Mouse (Mus musculus): ENCODE data around the gene Myb. TPM values are rescaled to one million over a fixed set of nuclear protein-coding genes. Genes with fewer than 3 reads are reported as not detected.
A peak's percentile ranks its signal among the peaks of the same experiment; 100 is the strongest.
"Not testable (repeated sequence)": the region's sequence is repeated elsewhere in the genome, so short reads cannot be mapped to it uniquely, and the experiment has no call there.

Myb gene
- polyA plus RNA-seq, 1 experiment from 2014 or later, result 7.5 TPM

DNA sequence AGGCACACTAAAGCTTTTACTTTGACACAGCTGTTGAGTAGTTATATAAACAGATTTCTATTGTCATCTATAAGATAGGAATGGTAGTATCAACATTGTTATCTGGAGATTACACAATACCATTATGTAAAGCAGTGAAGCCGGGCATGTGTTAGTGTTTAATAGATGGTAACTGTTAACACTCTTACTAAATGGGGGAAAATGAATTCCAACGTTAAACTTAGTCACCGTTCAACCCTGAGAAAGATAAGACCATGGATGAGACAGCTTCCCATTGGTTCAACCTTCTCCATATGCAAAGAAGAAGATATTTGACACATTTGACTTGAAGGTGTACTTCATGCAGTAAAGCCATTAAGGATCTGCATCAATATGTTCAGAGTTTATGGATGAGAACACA is 5.9 kb downstream of the Myb start:
- Histone ChIP-seq H3K9me3 (no peaks in the 10 kb centered on the region), H3K4me3 (replicated peaks) (no peak overlapping the region), H3K36me3 (peaks cover 25% of the 10 kb centered on the region), H3K27ac (no peak overlapping the region), H3K27me3 (peaks cover 21% of the 10 kb centered on the region), H3K9ac (replicated peaks) (no peak overlapping the region), H3K4me1 (replicated peaks) (peaks cover 17% of the 10 kb centered on the region), H3K4me2 (no peak overlapping the region)
- WGBS, result 89% methylated on average over 3 of the region's 3 CpGs
- ATAC-seq (ENCODE audit: insufficient number of reproducible peaks, insufficient read depth, low FRiP score, low TSS enrichment, low read depth), result no peak

DNA sequence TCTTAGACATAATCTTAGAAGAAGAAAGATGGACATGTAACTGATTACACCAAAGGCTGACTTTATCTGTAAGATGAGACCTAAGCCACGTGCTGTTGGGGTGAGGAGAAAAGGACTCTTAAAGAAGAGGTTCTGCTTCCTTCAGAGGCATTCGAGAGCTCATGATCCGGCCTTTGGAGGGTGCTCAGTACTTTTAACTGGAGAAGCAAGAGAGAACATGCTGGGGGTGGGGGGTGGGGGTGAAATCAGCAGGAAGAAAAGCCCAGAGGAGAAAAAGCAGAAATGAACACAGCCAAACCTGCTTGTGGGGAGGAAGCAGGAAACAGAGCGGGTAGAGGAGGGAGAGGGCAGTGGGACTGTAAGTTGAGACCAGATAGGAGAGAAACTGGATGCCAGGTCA is 7.4 kb downstream of the Myb start:
- Histone ChIP-seq H3K4me1 (replicated peaks) (peaks cover 7% of the 10 kb centered on the region; the same call in 1 of the 2 replicates), H3K4me3 (replicated peaks) (no peak overlapping the region), H3K9ac (replicated peaks) (no peak overlapping the region), H3K9me3 (no peaks in the 10 kb centered on the region), H3K36me3 (peaks cover 31% of the 10 kb centered on the region), H3K27me3 (peaks cover 7% of the 10 kb centered on the region), H3K4me2 (no peak overlapping the region), H3K27ac (no peak overlapping the region)
- 80% methylated on average over 4 of the region's 4 CpGs for WGBS
- ATAC-seq (ENCODE audit: insufficient number of reproducible peaks, insufficient read depth, low FRiP score, low TSS enrichment, low read depth), result no peak

DNA sequence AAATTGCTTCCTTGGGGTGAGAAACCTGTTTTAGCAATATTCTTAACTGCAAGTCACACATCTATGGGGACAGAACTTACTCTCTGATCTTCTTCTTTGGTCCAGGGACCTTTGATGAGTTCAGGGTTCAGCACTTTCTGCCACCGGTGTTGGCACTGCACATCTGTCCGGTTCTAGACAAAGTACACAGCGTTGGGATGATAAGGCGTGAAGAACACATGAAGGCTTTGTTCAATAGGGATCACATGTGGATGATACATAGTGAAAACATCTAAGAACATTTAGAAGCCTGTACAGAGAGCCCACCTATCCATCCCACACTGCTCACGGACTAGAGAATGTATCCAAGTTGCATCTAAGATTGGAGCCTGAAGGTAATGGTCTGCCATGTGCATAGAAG is 8.0 kb downstream of the Myb start:
- Histone ChIP-seq H3K27ac (no peak overlapping the region), H3K4me1 (replicated peaks) (peaks cover under 1% of the 10 kb centered on the region; the same call in 1 of the 2 replicates), H3K4me2 (no peak overlapping the region), H3K36me3 (peaks cover 36% of the 10 kb centered on the region), H3K4me3 (replicated peaks) (no peak overlapping the region), H3K9ac (replicated peaks) (no peak overlapping the region), H3K27me3 (peaks cover under 1% of the 10 kb centered on the region; the same call in 1 of the 2 replicates), H3K9me3 (no peaks in the 10 kb centered on the region)
- WGBS, result 95% methylated on average over 5 of the region's 5 CpGs
- ATAC-seq (ENCODE audit: insufficient number of reproducible peaks, insufficient read depth, low FRiP score, low TSS enrichment, low read depth), result no peak

DNA sequence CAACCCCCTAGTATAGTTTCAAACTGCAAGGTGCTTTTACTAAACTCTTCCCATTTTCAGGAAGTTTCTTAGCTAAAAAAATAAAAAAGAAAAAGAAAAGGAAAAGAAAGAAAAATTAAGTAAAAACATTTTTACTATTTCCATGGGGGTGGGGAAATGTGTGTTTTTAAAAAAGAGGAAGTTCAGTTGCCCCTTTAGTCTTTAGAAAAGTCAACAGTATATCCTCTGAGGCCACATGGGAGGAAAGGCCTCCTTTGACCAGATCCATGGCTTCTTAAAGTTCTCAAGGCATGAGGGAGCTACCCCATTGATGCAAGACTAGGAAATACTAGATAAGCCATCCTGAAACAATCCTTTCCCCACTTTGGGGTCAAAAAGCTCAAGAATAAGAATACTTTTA is 9.5 kb downstream of the Myb start:
- Histone ChIP-seq H3K27ac (no peak overlapping the region), H3K4me1 (replicated peaks) (no peaks in the 10 kb centered on the region), H3K4me3 (replicated peaks) (no peak overlapping the region), H3K9ac (replicated peaks) (no peak overlapping the region), H3K4me2 (no peak overlapping the region), H3K27me3 (no peaks in the 10 kb centered on the region), H3K36me3 (peaks cover 38% of the 10 kb centered on the region), H3K9me3 (no peaks in the 10 kb centered on the region)
- no peak for ATAC-seq (ENCODE audit: insufficient number of reproducible peaks, insufficient read depth, low FRiP score, low TSS enrichment, low read depth)

DNA sequence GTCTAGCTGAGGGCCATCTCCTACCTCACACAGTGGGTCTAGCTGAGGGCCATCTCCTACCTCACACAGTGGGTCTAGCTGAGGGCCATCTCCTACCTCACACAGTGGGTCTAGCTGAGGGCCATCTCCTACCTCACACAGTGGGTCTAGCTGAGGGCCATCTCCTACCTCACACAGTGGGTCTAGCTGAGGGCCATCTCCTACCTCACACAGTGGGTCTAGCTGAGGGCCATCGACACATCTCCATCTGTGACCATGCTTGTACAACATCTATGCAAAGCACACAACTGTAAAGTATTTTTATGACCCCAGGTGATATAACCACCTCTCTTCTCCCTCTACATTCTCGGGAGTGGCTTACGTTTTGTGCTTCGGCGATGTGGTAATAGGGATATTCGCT is 10.8 kb downstream of the Myb start:
- H3K27me3 ChIP-seq; H3K4me2 ChIP-seq; H3K4me3 ChIP-seq (replicated peaks); ATAC-seq (ENCODE audit: insufficient number of reproducible peaks, insufficient read depth, low FRiP score, low TSS enrichment, low read depth); H3K27ac ChIP-seq; H3K9ac ChIP-seq (replicated peaks); H3K4me1 ChIP-seq (replicated peaks); H3K9me3 ChIP-seq: not testable (repeated sequence)
- H3K36me3 ChIP-seq, result peaks cover 38% of the 10 kb centered on the region
- WGBS, result 93% methylated on average over 6 of the region's 6 CpGs

DNA sequence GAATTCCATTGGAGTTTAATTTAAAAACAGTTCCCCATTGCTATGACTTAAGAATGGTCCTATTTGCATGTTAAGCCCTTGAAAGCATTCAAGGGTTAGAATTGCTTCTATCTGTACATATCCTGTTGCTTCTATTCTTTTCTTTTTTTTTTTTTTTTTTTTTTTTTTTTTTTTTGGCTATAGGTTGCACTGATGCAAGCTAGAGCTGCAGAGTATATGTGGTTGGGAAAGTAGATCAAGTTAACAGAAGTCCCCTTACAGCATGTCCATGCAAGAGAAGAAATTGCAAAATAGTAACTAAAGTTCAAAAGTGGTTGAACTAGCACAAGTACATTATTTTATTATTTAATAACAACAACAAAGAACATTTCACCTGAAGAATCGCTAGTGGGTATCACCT is 14.1 kb downstream of the Myb start:
- Histone ChIP-seq H3K4me1 (replicated peaks) (0 out of 2 replicates have a peak, but pooled peaks cover 6% of the 10 kb centered on the region), H3K9me3 (no peaks in the 10 kb centered on the region), H3K27ac (no peak overlapping the region), H3K4me2 (no peak overlapping the region), H3K36me3 (peaks cover 26% of the 10 kb centered on the region; the same call in 1 of the 2 replicates), H3K9ac (replicated peaks) (no peak overlapping the region), H3K27me3 (no peaks in the 10 kb centered on the region), H3K4me3 (replicated peaks) (no peak overlapping the region)
- ATAC-seq (ENCODE audit: insufficient number of reproducible peaks, insufficient read depth, low FRiP score, low TSS enrichment, low read depth), result no peak
- WGBS, result 81% methylated on average over 1 of the region's 1 CpGs

DNA sequence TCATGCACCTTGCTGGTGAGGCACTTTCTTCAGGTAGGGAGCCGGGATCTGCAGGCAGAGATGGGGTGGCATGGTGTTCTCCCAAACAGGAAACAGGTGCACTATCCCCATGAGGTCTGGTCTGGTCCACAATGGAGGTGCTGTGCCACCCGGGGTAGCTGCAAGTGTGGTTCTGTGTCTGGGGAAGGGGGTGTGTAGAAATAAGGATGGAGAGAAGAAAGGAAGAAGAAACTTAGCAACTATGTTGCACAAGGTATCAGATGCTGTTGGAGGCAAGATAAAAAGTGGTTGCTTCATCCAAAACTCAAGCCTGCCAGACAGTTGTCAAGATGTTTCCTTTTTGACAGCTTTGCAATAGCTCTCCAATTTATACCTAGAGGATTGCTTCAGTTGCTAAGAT is 14.5 kb downstream of the Myb start:
- H3K4me3 ChIP-seq (replicated peaks), result no peak overlapping the region
- H3K4me2 ChIP-seq, result no peak overlapping the region
- no peaks in the 10 kb centered on the region for H3K27me3 ChIP-seq
- H3K9ac ChIP-seq (replicated peaks), result no peak overlapping the region
- no peak for ATAC-seq (ENCODE audit: insufficient number of reproducible peaks, insufficient read depth, low FRiP score, low TSS enrichment, low read depth)
- no peaks in the 10 kb centered on the region for H3K9me3 ChIP-seq
- WGBS, result 75% methylated on average over 2 of the region's 2 CpGs
- peaks cover 31% of the 10 kb centered on the region for H3K36me3 ChIP-seq
- H3K27ac ChIP-seq, result no peak overlapping the region
- 0 out of 2 replicates have a peak, but pooled peaks cover 6% of the 10 kb centered on the region for H3K4me1 ChIP-seq (replicated peaks)

DNA sequence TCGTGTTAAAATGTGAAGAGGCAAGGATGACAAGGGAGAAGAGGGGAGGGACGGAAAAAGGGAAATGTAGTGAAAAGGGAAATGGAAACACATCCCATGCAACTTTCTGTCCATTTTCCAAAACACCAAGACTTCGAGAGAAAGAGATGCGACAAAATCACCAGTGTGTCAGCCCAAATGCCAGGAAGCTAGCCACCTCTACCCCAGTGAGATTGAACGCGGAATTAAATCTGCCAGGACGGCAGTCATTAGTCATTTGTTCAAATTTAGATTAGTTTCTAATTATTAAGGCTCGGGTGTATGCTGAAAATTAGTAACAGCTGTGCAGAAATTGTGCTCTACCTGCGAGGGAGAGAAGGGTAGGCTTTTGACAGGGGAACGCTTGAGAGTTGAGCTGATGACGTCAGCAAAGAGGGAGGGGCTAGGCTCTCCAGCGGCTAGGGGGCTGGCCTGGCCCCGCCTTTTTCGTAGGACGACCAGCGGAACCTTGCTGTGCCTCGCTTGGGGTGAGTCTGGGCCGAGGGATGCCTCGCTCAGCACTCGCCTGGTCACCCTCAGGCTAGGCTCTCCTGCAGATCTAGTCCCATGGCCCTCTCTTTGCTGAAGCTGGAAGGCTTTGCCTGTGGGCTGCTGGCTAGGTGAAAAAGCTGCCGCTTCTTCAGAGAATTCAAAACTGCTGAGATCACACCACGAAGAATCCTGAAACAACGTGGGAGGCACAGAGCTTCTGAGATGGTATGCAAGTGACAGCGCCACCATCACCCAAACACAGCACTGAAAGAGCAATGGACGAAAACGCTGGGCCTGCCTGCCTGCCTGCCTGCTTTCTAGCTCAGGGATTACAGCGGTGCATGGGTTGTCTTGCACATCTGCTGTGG is 15.9 kb downstream of the Myb start:
- peak; percentile 87; the same call in 1 of the 2 replicates for ATAC-seq (ENCODE audit: insufficient number of reproducible peaks, insufficient read depth, low FRiP score, low TSS enrichment, low read depth)
- H3K4me3 ChIP-seq (replicated peaks), result peak overlapping the region; percentile 42
- 16% methylated on average over 27 of the region's 27 CpGs for WGBS

DNA sequence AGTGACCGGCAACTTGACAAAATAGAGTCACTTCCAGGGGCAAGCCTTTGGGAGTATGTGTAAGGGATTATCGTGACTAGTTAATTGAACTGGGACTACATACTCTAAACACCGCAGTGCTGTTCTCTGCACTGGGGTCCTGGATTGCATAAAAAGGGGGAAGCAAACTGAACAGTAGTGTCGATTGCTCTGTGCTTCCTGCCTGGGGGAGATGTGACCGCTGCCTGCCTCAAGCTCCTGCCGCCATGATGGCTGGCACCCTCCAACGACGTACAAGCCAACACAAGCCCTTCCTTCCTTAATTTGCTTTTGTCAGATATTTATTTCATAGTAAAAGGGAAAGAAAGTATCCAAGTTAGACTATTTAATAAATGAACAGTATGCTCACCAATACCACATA is 25.5 kb downstream of the Myb start:
- Histone ChIP-seq H3K4me2 (no peak overlapping the region), H3K9ac (replicated peaks) (no peak overlapping the region), H3K27ac (no peak overlapping the region), H3K4me1 (replicated peaks) (no peaks in the 10 kb centered on the region), H3K9me3 (peaks cover 8% of the 10 kb centered on the region; the same call in 1 of the 2 replicates), H3K27me3 (no peaks in the 10 kb centered on the region), H3K36me3 (peaks cover 31% of the 10 kb centered on the region), H3K4me3 (replicated peaks) (no peak overlapping the region)
- 91% methylated on average over 8 of the region's 8 CpGs for WGBS
- ATAC-seq (ENCODE audit: insufficient number of reproducible peaks, insufficient read depth, low FRiP score, low TSS enrichment, low read depth), result no peak

More for the DNA sequence above, 15.9 kb downstream of the Myb start:
- no peaks in the 10 kb centered on the region for H3K9me3 ChIP-seq
- H3K27ac ChIP-seq, result 0 out of 2 replicates have a peak overlapping the region, but pooled peaks have one; percentile 47
- peak overlapping the region; percentile 66 for H3K4me2 ChIP-seq
- H3K36me3 ChIP-seq, result peaks cover 36% of the 10 kb centered on the region
- H3K27me3 ChIP-seq, result no peaks in the 10 kb centered on the region
- 0 out of 2 replicates have a peak, but pooled peaks cover 6% of the 10 kb centered on the region for H3K4me1 ChIP-seq (replicated peaks)
- peak overlapping the region; percentile 59 for H3K9ac ChIP-seq (replicated peaks)

DNA sequence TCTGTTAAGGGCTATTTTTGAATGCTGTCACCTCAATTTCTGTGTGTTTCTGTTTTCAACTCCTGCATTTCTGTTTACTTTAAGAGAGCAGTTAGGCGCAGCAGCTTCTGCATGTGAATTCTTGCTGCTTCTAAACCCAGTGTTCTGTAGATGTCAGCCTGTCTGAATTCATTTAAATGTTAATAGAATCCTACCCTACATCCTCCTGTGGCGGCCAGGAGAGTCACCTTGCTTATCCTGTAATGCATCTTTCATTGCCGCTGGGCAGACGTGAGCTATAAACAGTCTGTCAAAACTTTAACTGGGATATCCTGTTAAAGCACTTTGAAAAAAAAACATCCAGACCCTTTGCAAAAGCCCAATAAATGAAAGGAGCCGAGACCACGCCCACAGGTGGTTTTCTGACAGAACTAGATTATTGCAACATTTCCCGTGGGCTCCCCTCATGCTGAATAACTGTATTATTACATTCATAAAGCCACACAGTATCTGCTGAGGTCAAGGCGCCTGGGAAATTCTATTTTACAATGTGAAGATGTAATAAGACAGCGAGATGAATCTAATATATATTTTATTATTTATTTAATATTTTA is 29.8 kb downstream of the Myb start:
- ATAC-seq (ENCODE audit: insufficient number of reproducible peaks, insufficient read depth, low FRiP score, low TSS enrichment, low read depth), result no peak
- Histone ChIP-seq H3K36me3 (peaks cover 6% of the 10 kb centered on the region; the same call in 1 of the 2 replicates), H3K27ac (no peak overlapping the region), H3K4me1 (replicated peaks) (no peaks in the 10 kb centered on the region), H3K9me3 (no peaks in the 10 kb centered on the region), H3K4me2 (no peak overlapping the region), H3K9ac (replicated peaks) (no peak overlapping the region), H3K4me3 (replicated peaks) (no peak overlapping the region), H3K27me3 (no peaks in the 10 kb centered on the region)
- WGBS, result 29% methylated on average over 9 of the region's 9 CpGs

DNA sequence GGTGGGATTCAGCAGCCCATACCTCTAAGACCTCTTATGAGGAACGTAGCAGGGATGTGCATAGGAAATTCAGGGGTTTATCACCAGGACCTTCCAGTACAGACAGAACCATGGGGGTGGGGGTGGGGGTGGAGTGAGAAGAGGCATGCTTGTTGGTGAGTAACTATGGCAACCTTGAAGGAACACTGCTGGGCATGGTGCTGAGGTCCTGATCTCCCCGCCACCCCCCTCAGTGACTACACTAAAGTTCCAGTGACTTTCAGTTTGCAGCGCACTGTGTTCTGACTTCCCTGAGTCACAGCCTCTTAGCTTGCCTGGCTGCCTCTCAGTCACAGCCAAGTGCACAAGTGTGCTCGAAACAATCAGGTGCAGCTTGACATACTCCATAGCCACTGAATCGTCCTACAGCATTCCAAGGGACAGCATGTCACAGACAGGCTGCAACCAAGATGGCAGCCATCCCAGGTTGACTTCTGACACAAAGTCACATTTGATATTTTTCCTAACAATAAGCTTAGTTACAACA is 32.6 kb downstream of the Myb start:
- Histone ChIP-seq H3K4me1 (replicated peaks) (no peaks in the 10 kb centered on the region), H3K4me3 (replicated peaks) (no peak overlapping the region), H3K27me3 (no peaks in the 10 kb centered on the region), H3K4me2 (no peak overlapping the region), H3K9me3 (no peaks in the 10 kb centered on the region), H3K36me3 (peaks cover 13% of the 10 kb centered on the region; the same call in 1 of the 2 replicates), H3K27ac (no peak overlapping the region), H3K9ac (replicated peaks) (no peak overlapping the region)
- no peak for ATAC-seq (ENCODE audit: insufficient number of reproducible peaks, insufficient read depth, low FRiP score, low TSS enrichment, low read depth)
- WGBS, result 92% methylated on average over 5 of the region's 5 CpGs
